Mouse (Mus musculus) fibroblast of lung, adult 2 months (primary cell): ENCODE results near the gene Sbk1.
"Not testable (repeated sequence)": the region's sequence is repeated elsewhere in the genome, so short reads cannot be mapped to it uniquely, and the experiment has no call there.

Experiments used
- DNase-seq: peaks from one replicate; pipeline ENCODE4 v3.0.0-alpha.2; 2011; ENCODE audit warnings: low read depth

The Sbk1 gene

DNA sequence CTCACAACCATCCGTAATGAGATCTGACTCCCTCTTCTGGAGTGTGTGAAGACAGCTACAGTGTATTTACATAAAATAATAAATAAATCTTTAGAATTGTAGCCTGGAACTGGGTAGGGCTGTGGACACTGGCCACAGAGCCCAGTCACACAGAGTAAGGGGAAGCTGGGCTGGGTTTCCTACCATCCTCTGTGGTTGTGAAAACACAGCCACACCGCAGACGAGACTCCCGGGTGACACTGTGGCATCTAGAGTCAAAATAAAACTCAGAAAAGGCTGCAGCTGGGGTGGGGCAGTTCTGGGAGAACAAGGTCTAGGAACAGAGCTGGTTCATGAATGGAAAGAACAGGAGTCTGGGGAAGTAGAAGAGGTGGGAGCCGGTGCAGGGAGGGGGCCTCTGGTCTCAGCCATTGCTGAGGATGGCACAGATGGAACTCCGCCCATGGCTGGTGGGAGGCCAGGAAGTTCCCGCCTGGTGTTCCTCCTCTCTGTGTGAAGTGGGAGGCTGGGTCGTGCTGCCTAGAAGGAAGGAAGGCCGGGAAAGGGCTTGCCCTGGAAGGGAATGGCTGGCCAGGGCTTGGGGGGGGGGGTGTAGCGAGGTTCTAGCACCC lies 15.2 kb downstream of the Sbk1 start:
- DNase-seq, result no peak

DNA sequence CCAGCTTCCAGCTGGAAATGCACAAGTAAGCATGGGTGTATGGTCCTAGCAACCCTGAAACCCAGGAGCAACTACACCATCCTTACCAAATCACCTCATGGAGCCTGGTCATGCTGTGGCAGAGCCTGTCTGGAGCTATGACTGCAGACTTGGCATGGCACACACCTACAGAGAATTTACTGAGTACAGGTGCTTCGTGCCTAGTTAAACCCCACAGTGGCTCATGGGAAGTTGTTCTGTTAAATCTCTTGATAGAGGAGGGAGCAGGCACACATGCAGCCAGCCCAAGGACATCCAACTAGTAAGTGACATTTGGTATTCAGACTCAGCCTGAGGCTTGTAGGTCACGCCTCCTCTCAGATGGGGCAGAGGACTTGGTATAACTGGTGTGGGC lies 15.7 kb downstream of the Sbk1 start:
- DNase-seq, result no peak

DNA sequence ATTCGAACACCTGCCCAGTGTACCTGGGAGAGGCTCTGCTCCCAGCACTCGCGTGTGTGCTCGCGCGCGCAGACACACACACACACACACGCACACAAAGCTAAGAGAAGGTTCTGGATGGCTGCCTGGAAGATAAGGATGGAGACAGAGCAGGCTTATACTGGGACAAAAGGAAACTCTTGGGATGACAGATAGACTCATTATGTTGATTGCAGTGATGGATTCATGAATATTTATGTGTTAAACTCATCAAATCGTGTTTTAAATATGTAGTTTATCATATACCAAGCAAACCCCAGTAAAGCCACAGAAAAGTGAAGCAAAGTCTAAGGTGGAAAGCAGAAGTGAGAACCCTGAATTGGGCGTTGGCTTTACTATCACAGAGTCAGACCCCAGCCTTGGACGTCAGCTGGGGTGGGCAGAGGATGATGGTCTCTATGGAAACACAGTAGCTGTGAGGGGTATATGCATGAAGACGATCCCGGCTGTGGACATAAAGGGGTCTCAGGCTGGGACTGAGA lies 16.2 kb downstream of the Sbk1 start:
- DNase-seq, result no peak

DNA sequence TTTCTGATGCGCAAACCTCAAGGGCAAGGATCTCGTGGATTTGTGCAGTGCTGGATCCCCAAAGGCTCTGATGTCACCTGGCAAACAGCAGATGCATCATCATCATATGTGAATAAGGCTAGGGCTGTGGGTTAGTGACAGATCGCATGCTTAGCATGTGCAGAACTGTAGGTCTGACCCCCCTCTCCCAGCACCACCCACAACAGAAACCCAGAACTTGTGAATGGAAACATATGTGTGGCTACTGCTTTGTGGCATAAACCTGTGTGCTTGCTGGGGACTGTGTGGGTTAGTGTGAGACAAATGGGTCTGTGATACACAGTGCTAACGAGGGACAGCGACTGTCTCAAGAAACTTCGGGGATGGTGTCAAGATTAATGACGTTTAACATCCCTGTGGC lies 17.0 kb downstream of the Sbk1 start:
- no peak for DNase-seq

DNA sequence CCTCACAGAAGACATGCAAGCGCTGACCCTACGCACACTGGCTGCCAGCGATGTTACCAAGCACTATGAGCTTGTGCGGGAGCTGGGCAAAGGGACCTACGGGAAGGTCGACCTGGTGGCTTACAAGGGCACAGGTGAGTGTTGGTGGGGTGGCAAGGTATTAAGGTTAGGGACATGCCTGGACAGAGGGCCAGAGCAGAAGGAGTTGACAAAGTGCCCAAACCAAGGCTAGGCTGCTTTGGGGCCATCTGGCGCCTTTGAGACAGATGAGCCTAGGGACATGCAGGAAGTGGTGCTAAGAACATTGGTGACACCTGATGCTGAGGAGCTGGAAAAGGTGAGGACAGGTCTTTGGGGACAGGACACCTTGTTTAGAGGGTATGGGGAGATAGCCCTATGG lies 17.5 kb downstream of the Sbk1 start:
- DNase-seq, result no peak

DNA sequence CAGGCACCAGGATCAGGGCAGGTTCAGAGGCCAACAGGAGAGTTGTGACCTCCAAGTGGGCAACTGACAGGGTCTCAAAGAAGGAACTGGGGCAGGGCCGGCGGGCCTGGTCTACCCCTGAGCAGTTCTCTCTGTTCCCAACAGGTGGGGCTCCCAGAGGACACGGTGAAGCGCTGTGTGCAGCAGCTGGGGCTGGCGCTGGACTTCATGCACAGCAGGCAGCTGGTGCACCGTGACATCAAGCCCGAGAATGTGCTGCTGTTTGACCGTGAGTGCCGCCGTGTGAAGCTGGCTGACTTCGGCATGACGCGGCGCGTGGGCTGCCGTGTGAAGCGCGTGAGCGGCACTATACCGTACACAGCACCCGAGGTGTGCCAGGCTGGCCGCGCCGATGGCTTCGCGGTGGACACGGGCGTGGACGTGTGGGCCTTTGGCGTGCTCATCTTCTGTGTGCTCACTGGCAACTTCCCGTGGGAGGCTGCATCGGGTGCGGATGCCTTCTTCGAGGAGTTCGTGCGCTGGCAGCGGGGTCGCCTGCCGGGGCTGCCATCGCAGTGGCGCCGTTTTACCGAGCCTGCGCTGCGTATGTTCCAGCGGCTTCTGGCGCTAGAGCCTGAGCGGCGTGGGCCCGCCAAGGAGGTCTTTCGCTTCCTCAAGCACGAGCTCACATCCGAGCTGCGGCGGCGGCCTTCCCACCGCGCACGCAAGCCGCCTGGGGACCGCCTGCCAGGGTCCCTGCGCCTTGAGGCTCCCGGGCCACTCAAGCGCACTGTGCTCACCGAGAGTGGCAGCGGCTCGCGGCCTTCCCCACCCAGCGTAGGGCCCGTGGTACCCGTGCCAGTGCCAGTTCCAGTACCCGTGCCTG lies 19.5 kb downstream of the Sbk1 start:
- DNase-seq, result no peak

DNA sequence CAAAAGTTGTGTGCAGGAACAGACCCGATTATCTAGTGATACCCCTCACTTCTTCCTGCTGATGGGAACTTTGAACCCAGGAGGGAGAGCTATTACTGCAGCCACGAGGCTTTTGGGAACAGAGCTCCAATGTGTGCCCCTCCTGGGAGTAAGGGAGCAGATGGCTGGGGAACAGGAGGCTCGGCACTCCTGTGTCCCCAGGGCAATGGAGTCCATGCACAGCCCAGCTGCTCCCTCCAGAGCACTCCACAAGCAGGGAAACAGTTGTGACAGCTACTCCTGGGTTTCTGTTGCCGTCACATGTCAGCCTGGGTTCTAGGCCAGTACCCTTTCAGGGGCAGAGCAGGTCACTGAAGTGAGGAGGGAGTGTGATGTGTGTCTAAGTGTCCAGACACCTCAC lies 20.7 kb downstream of the Sbk1 start:
- DNase-seq, result no peak

DNA sequence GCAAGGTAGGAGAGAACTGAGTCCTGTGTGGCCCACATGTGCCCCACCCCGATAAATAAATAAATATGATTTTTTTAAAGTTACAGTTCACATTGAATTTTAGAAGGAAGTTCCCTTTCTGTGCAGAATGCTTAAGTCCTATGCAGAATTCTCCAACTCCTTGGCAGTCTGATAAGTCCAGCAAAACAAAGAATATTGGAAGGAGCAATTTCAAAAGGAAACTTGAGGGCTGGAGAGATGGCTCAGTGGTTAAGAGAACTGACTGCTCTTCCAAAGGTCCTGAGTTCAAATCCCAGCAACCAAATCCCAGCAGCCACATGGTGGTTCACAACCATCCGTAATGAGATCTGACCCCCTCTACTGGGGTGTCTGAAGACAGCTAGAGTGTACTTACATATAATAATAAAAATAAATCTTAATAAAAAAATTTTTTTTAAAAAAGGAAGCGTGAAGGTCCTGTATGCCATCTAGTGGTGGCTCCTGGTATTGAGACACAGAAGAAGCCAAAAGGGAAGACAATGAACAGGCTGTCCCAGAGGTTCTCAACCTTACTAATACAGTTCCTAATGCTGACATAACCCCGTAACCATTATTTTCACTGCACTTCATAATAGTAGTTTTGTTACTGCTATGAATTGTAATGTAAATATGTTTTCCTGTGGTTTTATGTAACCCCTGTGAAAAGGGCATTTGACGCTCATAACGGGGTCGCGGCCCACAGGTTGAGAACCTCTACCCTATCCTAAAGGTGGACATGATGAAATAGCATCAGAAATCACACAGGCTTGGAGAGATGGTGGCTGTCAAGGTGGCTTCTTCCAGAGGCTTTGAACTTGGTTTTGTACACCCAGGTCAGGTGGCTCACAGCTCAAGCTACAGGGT lies 25.4 kb downstream of the Sbk1 start:
- peak; percentile 28 for DNase-seq

DNA sequence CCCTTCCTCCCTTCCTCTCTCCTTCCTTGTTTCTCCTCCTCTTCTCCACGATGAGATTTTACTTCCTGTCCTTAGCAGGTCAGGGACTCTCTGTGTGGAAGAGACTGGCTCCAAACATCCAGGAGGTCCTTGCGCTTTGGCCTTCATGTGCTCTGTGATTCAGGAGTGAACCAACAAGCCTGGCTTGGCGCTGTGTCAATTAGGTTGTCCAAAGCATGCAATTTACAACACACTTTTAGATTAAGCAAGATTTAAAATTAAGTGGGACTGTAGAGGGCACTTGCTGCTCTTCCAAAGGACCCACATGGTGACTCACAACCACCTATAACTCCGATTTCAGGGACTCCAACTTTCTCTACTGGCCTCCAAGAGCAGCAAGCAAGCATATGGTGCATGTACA lies 26.4 kb downstream of the Sbk1 start:
- no peak for DNase-seq

DNA sequence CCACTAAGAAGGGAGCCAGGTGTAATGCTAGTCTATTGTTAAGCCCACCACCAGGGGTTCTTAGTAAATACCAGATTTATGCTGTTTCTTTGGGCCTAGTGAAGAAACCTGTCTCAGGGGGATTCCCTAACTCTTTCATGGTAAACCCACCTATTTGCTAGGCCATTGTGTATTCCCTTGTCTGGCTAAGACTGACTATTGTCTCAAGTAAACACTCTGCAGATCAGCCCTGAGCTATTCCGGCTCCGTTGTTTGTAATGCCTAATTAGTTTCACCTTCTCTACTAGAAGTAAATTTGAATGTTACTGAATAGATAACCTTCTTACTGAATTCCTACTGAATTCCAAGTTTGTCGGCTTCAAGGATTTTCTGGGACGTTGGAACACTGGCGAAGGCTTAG lies 29.4 kb downstream of the Sbk1 start:
- not testable (repeated sequence) for DNase-seq

DNA sequence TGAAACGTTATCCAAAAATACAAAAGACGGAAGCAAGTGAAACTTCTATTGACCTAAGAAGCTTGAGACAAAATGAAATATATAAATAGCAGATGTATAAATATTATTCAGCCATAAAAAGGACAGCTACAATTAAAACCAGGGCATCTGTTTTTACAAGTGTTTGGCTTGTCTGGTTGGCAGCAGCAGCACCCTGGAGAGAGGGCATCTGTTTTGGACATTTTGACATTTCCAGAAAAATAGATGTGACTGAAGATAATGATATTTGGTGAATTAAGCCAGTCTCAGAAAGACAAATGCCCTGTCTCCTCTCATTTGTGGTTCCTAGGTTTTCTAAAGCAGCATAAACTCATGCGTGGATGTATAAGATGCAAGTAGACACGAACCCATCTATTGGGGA lies 39.4 kb downstream of the Sbk1 start:
- no peak for DNase-seq

DNA sequence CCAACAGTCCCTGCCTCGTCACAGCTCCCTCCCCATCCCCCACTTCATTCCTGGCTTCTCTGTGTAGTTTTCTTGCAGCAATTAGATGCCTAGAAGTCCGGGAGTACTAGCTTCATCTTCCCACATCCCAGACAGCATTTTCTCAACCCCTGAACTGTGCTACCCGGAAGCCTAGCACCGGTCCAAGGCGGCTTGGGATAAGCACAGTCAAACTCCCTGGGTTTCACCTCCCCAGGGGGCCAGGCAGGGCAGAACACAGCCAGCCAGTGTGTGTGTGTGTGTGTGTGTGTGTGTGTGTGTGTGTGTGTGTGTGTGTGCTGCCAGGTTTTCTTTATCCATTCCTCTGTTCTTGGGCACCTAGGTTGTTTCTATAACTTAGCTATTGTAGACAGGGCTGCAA lies 40.9 kb downstream of the Sbk1 start:
- DNase-seq, result no peak

DNA sequence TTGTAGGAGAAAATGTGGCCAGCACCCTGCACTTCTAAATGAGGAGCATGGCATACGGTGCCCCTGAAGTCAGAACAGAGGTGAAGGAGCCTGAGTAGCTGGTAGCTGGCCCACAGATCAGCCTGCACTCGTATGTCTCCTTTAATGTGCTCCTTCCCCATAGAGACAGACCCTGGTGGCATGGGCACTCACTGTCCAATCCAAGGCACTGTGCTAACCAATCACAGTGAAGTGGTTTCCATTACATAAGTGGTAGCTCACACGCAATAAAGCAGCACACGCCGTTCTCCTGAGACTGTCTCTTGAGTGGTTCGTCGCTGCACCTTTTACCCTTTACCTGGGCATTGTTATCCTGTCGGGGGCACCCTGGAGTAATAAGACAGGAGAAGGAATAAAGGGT lies 41.9 kb downstream of the Sbk1 start:
- DNase-seq, result no peak

DNA sequence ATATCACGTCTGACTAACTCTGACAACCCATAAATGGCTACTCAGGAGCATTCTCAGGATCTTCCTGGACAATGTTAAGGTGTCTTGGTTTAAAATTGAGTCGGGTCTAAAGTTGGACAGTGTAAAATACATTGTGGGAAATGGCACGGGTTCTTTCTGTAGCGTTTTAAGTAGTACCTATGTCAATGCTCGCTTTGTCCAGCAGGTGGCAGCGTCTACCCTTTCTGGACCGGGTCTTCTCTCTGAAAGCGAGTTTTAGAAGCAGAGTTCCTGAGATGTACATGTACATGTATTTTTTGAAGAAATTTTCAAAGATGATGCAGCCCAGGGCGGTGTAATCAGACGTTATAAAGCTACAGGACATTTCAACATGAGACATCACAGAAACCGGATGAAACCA lies 51.3 kb downstream of the Sbk1 start:
- peak; percentile 47 for DNase-seq

DNA sequence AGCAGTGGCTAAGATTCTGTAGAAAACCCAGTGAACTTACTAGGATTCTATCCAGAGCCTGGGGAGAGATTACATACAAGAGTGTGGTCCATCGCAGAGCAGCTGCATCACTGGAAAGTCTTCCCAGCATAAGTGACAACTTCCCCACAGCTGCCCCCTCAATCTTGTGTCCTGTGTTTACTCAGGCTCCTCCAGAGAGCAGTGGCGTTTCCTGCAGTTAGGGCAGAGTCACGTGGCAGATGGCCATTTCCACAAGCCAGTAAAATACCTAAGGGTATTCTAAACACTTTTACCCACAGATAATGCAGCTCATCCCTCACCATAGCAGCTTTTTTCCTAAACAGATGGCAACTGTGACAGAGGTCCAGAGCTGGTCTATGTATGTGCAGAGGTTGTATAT lies 52.4 kb downstream of the Sbk1 start:
- no peak for DNase-seq

DNA sequence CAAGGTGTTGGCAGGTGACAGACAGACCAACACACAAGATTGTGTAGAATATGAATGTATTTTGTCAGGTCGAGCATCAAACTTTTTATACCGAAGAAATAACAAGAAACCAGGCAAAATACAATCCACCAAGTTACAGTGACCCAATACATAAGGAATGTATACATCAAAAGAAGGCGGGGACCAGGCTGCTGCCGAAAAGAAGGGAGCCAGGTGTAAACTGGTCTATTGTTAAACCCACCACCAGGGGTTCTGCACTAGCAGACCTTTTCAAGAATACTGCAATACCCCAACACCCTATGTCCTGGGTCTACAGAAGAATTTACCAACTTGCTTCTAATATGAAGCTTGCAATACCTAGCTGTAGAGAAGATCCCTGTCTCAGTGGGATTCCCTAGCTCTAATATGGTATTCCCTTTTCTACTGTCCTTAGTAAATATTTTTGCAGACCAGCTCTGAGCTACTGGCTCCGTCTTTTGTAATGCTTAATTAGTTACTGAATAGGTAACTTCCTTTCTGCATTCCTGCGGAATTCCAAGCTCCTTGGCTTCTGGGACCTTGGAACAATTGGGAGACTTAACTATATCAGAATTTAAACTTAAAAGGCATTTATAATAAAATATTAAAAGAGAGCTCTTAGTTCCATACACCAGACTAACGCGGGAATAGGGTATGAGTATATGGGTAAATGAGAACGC lies 53.3 kb downstream of the Sbk1 start:
- DNase-seq, result not testable (repeated sequence)

DNA sequence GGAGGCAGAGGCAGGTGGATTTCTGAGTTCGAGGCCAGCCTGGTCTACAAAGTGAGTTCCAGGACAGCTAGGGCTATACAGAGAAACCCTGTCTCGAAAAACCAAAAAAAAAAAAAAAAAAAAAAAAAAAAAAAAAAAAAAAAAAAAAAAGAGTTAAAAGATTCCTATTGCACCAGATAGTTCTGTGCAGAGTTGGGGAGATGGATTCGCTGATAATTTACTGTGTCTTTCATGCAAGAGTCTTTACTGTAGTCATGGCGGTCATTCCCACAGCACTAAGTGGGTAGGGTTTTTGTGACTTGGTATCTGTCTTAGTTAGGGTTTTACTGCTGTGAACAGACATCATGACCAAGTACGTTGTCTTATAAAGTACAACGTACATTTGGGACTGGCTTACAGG lies 56.4 kb downstream of the Sbk1 start:
- not testable (repeated sequence) for DNase-seq

DNA sequence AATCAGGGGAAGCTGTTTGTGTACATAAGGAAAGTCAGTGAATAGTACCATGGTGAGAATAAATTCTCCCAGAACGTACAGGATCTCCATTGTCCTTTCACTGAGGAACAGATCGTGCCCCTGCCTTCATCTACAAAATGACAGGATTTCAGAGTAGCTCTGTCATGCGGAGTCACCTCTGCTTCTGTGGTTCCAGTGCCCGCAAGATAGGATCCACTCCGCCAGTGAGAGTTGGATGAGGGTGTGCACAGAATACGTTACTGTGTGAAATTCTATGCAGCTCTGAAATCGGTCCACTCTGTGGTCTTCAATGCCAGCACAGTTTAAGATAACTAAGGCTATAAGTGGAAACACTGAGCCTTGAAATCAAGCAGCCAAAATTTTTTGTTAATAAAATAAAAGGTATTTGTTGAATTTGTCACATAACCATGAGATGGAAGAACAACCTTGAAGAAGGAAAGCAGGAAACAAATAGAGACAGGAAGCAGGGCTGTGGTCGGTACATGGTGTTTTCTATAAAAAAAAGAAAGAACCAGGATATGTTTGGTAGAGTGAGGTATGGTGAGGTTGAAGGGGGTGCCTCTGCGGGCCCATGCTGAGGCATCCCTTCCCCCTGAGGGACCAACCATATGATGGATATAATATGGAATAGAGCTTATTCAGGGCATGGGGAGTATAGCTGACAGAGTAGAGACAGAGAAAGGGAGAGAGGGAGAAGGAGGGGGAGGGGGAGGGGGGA lies 57.7 kb downstream of the Sbk1 start:
- no peak for DNase-seq

DNA sequence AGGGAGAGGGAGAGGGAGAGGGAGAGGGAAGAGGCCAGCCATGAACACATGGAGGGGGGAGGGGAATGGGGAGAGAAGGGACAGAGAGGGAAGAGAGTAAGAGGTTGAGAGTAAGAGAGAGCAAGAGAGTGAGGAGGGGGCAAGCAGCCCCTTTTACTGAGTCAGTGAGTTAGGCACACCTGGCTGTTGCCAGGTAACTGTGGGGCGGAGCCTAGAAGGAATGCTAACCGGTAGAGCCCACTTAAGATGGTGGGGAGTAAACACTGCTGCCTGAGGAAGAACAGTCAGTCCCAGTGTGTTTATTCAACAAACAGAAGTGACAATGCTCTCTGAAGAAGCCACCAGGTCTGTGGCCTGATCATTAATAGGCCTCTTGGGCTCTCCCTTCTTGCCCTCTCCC lies 58.3 kb downstream of the Sbk1 start:
- no peak for DNase-seq

DNA sequence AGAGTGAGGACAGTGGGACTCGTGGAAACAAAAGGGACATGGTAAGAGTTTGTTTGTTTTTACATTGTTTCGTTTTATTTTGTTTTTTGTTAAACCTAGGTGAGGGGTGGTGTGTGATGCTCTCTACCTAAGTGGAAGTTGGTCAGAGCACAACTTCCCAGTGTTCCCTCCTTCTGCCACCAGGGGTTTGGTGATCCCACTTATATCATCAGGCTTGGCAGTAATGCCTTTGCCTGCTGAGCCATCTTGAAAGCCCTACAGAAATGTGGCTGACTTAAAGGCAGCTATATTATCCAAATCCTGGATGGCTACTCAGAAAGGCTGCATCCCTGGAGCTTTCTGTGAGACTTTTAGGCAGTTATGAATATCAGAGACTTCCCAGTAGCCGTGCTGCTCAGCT lies 60.3 kb downstream of the Sbk1 start:
- no peak for DNase-seq

DNA sequence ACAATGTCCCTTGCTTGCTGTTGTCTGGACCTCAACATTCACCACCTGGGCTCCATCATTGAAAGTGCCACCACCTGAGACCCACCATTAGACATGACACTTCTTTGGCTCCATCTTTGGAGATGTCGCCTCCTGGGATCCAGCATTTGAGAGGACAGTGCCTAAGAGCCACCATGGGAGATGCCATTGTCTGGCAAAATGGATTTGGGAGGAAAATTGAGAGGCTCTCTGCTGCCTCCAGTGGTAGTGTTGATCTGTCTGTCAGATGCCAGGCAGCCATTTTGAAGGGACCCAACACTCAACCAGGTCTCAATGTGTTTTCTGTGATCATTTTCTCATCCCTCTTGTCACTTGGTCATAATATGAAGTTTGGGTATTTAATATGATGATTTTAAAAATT lies 63.1 kb downstream of the Sbk1 start:
- DNase-seq, result no peak
